12 mouse cellular contexts compared by ENCODE assay signal in genomic region chr8:87166771-87167170, GRCm38 (mm10).
"Had no signal": no experiment of that assay in that cellular context is flagged by ENCODE, and none has a peak within 500 bp of the region (broad histone marks: within the 10 kb centered on the region; RNA-seq: fewer than 3 reads in every experiment).

No protein-coding gene starts in this region.

- H3K36me3 ChIP-seq: limb, embryonic 13.5 days; midbrain, embryonic 13.5 days had no signal

- H3K9me3 ChIP-seq: limb, embryonic 13.5 days; midbrain, embryonic 13.5 days had no signal

- DNase-seq: kidney, postnatal 10 days; kidney, postnatal 4 days; left cerebral cortex, postnatal 4 days; lung, adult 18-20 months; lung, postnatal 36 days; right cerebral cortex, adult 18-20 months; right cerebral cortex, postnatal 25 days; thymus, postnatal 36 days had no signal

- H3K9ac ChIP-seq: limb, embryonic 13.5 days; liver, embryonic 14.5 days; midbrain, embryonic 13.5 days had no signal

- H3K27ac ChIP-seq: layer of hippocampus, adult 2 months; limb, embryonic 13.5 days; liver, embryonic 14.5 days; midbrain, embryonic 13.5 days had no signal

- H3K4me1 ChIP-seq: limb, embryonic 13.5 days; midbrain, embryonic 13.5 days had no signal

- H3K4me3 ChIP-seq: layer of hippocampus, adult 2 months; limb, embryonic 13.5 days; midbrain, embryonic 13.5 days had no signal

- ATAC-seq: midbrain, embryonic 13.5 days had no signal

- H3K27me3 ChIP-seq: limb, embryonic 13.5 days; midbrain, embryonic 13.5 days had no signal

- H3K4me2 ChIP-seq: limb, embryonic 13.5 days; midbrain, embryonic 13.5 days had no signal
